Mouse (Mus musculus): Measurements from ENCODE around the gene Gm3095. TPM values are rescaled to one million over a fixed set of nuclear protein-coding genes. Genes with fewer than 3 reads are reported as not detected.

Gm3095 gene
- 0.20 TPM in 1 of 2 replicates, not detected in the other for polyA plus RNA-seq (2012; rRNA removed)

DNA sequence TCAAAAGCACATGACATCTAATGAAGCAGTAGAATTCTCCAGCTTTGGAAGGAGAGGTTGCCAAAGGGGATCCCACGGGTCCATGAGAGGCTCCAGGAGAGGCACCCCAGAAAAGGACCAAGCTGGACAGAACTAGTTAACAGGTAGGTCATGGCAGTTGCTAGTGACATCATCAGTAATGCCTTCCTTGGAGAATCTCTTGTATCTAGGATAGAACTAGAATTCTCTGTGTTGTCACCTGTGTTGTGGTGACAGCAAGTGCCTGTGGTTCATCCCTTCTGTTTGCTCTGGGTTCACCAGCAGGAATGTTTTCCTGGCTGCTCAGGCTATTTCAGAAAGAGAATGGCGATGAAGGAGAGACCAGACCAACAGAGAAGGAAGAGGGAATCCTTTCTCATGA lies at the start of gene Gm3095:
Gene Gm3095 (plus strand): TSS at position 301 of the 400 bp plus-strand sequence.

GRCm38 (mm10) chr14:3931456-3931855 lies 31.9 kb upstream of the Gm3095 start, which contains the start of gene Gm3029:
Gene Gm3029, plus strand, starts transcription at chr14:3931756.

GRCm38 (mm10) chr14:3998094-3998493 lies 34.7 kb downstream of the Gm3095 start, which contains the start of gene Gm3099:
Gene Gm3099, plus strand, starts transcription at chr14:3998394.

Other genes with a start within 250 kb of the Gm3095 start
- 0.06 TPM in 1 of 2 replicates, not detected in the other for gene Gm3002, start 153.5 kb upstream of the Gm3095 start, polyA plus RNA-seq (2012; rRNA removed)
- gene Gm3033, start 117.3 kb upstream of the Gm3095 start, polyA plus RNA-seq (2012; rRNA removed): not detected in 2 replicates
- not detected in 2 replicates for gene Gm2916, start 79.4 kb upstream of the Gm3095 start, polyA plus RNA-seq (2012; rRNA removed)
- gene Gm3029, start 31.8 kb upstream of the Gm3095 start, polyA plus RNA-seq (2012; rRNA removed): not detected in 2 replicates
- gene Gm3099, start 34.8 kb downstream of the Gm3095 start, polyA plus RNA-seq (2012; rRNA removed): not detected in 2 replicates
- not detected in 2 replicates for gene Gm5796, start 60.4 kb downstream of the Gm3095 start, polyA plus RNA-seq (2012; rRNA removed)
- gene Gm3115, start 120.6 kb downstream of the Gm3095 start, polyA plus RNA-seq (2012; rRNA removed): not detected in 2 replicates
- 0.22 TPM in 1 of 2 replicates, not detected in the other for gene Gm8108, start 147.0 kb downstream of the Gm3095 start, polyA plus RNA-seq (2012; rRNA removed)
- gene Gm3127, start 201.5 kb downstream of the Gm3095 start, polyA plus RNA-seq (2012; rRNA removed): not detected in 2 replicates
- 0.21 TPM in 1 of 2 replicates, not detected in the other for gene Gm2974, start 219.0 kb downstream of the Gm3095 start, polyA plus RNA-seq (2012; rRNA removed)